Mouse (Mus musculus) spleen, postnatal 14 days (tissue): Measurements from ENCODE around the gene Prkag1.
"Not testable (repeated sequence)": the region's sequence is repeated elsewhere in the genome, so short reads cannot be mapped to it uniquely, and the experiment has no call there.

Experiments used
- DNase-seq, 2 experiments: peaks; one replicate each; pipeline ENCODE4 v3.0.0; 2021 to 2022; ENCODE audit warnings: low spot score in 2 of 2

Gene Prkag1

DNA sequence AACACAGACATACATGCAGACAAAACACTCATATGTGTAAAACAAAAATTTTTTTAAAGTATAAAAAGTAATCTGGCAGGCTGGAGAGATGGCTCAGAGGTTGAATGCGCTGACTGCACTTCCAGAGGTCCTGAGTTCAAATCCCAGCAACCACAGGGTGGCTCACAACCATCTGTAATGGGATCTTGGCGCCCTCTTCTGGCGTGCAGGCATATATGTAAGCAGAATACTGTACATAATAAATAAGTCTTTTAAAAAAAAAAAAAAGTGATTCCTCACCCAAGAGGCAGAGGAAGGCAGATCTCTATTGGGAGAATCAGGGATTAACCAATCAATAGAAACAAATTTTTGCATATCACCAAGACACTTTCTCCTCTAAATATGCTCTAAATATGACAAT is 7.9 kb downstream of the Prkag1 start:
- DNase-seq, result no peak

DNA sequence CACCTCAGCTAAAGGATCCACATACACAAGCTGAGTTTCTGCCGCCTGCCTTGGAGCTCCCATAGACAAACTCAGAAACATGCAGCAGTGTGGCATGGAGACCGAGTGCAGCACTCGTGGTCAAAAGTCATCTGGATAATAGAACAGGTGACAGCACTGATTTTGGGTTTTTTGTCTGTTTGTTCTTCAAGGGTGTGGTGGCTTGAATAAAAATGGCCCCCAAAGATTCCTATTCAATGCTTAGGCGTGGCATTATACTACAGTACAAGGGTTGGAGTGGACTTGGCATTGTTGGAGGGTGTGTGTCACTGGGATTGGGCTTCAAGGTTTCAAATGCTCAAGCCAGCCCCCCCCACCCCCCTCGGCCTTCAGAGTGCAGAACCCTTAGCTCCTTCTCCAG is 9.2 kb downstream of the Prkag1 start:
- no peak for DNase-seq

DNA sequence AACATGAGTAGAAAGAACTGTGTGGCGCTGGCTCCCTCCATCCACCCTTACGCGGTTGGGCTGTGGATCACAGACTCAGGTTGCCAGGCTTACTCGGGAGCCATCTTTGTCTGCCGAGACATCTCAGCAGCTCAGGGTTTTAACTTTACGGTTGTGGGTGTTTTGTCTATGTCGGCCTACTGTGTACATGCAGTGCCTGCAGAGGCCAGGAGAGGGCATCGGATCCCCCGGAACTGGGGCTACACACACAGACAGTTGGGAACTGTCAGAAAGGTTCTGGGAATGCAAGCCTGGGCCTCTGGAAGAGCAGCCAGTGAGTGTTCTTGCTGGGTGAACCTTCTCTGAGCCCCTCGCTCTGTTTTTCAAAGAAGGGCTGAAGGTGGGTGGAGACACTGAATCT is 9.9 kb downstream of the Prkag1 start:
- DNase-seq, result peak; percentile 19 to 37

GRCm38 (mm10) chr15:98820937-98821336 is 10.4 kb downstream of the Prkag1 start:
- no peak for DNase-seq

DNA sequence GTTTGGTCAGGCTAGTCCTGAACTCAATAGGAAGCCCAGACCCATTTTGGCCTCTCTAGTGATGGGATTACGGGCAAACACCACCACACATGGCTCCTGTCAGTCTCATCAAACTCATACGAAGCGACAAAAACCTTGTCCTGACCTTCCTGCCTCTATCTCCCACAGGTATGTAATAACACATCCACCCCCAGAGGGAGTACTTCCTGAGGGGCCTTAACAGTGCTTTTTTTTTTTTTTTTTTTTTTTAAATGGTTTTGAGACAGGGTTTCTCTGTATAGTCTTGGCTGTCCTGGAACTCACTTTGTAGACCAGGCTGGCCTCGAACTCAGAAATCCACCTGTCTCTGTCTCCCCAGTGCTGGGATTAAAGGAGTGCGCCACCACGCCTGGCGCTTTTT is 13.2 kb downstream of the Prkag1 start:
- no peak for DNase-seq

- no peak for DNase-seq
Observed at GRCm38 (mm10) chr15:98812741-98813424, 18.4 kb downstream of the Prkag1 start.

- not testable (repeated sequence) for DNase-seq
Observed at GRCm38 (mm10) chr15:98810212-98810611, 21.1 kb downstream of the Prkag1 start.

- DNase-seq, result no peak
Observed at GRCm38 (mm10) chr15:98809390-98809789, 21.9 kb downstream of the Prkag1 start, which contains the start of gene Ddn. Gene Ddn, minus strand, starts transcription at chr15:98809490.

DNA sequence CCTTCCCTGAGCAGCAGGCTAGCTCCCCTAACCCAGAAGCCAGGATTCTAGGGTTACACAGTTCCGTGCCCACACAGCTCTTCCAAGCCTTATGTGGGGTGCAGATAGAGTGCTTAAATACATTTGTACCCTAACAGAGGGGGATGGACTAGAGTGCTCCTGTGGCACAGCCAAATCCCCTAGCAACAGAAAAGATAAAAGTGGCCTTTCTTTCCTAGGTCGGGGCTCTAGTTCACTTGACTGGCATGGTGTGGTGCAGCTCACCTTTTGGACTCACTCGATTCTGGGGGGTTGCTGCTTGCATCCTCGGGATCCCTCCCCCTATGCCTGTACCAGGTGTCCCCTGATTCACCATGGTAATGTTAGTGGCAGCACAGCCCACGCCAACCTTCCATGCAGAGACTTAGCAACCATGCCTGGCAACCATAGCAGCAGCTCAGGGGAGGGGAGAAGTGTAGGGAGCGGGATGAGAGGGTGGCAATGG is 22.6 kb downstream of the Prkag1 start:
- DNase-seq, result no peak

DNA sequence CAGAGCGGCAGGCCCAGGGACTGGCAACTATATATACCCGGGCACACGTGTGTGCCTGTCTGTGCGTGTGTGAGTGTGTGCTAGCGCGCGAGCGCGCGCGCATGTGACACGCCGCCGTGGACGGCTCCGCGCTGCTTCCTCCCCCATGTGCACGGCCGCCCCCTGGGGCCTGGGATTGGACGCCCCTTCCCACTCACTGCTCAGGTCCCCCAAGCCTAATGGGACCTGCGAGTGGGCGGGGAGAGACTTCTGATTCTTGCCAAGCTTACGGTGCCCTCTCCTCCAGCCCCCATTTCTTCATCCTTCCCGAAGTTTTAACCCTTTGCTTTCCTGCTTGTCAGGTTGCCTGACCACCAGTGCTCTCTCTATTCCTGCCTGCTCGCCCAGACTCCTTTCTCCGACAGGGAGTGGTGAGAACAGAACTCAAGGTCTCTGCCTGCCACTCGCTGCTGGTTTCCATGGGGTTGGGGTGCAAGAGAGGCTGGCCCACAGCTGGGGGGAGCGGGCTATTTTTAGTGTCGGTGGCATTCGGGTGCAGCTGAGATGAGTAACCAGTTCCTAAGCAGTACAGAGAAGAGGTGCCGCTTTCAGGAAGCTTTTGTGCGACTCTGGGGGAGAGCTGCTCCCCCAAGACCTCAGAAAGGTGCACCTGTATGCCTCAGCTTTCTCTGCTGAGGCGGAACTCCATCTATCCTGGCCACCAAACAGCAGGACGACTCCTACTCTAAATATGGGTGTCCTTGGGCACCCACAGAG is 23.2 kb downstream of the Prkag1 start:
- no peak for DNase-seq

DNA sequence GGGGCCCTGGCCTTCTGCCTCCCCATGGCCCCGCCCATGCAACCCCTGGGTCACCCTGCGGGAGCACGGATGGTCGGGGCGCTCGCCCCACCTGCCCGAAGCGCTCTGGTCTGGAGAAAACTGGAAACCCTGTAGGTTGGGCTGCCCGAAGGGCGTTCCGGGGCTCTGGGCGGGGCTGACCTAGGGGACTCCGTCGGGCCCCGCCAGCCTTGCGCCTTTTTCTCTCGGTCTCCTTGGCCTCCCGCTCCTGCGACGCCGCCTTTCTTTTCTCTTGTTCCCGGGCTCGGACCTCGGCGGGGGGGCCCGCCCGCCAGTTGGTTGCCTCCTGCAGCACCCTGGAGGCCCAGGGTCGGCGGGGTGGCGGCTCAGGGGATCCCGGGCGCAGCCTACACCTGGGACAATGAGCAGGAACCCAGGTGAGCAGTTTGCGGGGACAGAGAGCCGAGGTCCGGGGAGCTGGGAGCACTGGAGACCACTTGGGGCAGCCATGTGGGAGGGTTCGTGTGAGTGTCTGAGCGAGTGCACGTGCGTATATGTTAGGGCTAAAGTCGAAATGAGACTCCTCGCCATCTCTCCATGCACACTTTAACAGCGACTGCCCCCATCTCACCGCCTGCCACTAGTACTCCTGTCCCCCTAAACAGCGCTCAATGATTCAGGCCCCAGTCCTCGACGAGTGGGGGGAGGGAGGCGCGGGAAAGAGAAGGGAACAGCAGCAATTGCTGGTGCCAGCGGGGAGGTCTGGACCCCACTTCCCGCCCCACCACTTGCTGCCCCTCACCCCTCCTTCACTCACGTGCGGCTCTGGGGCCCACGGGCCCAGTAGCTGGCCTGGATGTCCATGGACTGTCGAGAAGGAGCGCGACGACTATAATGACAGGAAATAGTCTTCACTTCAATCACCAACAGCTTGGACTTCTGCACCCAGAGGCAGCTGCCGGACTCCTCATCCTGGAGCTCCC is 24.2 kb downstream of the Prkag1 start:
- no peak for DNase-seq

GRCm38 (mm10) chr15:98806071-98806808 is 25.1 kb downstream of the Prkag1 start:
- no peak for DNase-seq

DNA sequence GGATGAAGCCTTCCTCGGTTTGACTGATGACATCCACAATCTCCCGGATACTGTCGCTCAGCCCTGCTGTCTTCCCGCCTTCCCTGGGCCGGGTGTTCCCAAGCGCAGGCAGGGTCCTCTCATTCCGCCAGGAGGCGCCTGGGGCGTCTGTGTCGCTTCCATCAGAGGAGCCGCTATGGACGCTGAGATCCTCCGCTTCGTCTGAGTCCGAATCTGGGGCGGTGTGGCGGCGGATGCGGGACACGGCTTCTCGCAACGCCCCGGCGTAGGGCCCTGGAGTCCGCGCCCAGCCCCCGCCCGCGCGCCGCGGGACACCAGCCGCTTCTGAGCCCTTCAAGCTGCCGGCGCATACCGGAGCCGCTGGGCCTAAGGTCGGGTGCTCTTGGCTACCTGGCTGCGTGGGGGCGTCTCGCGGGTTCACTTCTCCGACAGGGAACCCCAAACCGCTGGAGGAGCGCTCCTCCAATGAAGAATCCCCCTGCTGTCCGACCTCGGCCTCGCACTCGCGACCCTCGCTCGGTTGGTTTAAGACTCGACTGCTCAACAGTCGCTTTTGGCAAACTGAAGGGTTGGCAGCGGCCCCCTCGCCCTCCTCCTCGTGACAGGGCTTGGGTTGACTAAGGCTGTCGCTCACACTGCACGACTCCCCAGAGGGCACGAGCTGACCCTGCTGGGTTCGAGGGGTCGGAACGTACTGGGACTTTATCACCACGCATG is 25.8 kb downstream of the Prkag1 start:
- peak in 1 of 2 experiments; percentile 32 for DNase-seq

DNA sequence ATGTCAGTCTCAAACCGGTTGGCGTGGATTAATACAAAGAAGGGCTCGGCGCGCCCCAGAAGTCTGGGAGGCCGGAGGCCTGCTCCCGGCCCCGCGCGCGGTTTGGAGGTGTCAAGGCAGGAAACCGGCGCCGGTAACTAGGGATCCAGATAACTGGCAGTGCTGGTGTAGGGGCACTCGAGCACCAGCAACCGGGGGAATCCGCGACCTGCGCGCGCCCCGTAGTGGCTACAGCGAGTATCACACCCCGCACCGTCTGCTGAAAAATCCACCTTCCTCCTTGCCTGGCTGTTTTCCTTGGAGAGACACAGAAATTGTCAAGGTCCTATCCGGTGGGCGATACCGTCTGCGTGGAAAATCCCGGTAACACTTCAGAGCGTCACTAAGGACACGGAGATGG is 27.3 kb downstream of the Prkag1 start:
- peak; percentile 51 to 71 for DNase-seq

DNA sequence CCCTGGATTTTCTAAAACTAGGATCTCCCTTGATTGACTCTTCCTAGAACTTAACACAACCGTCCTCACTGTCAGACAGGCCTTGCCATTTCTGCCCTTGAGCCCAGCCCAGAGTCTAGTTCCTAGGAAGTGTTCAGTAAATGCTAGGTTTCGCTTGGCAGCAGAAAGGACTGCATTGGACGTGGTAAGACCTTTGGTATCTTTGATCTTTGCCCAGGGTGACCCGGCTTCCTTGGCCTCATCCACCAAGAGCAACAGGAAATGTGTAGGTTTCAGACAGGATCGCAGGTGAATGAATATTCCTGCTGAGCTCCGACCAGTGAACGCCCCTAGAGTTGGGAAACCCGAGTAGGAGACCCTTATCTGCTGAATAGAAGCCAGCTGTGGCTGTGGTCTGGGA is 28.4 kb downstream of the Prkag1 start:
- DNase-seq, result no peak

DNA sequence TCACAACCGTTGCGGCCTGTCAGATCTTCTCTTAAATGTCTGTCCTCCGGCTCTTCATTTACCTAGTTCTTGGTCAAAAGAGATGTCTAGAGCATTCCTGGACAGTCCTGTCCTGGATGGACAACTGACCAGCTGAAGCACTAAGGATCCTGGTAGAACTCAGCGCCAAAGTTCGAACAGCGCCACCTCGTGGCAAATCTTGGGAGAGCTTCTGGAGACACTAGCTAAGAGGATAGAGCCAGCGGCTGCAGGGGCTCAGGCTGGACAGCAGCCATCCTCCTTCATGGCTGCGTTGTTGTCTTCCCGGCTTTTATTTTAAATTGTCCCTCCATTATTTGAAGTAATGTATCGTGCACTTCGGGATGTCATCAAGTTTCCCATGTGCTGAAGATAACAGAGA is 31.9 kb downstream of the Prkag1 start:
- peak; percentile 45 to 77 for DNase-seq

DNA sequence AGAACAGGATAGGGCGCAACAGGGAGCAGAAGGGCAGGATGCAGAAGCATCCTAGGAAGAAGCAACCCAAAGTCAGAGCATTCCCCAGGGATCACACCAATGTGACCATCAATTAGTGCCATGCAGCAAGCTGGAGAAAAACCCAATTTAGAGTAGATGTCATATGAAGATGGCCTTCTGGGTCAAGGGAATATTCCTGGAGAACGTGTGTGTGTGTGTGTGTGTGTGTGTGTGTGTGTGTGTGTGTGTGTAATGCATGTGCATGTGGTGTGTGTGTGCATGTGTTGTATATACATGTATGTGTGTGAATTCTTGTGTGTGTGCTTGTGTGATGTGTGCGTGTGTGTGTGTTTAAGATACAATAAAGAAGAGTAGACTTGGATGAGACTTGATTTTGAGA is 32.4 kb downstream of the Prkag1 start:
- no peak for DNase-seq

DNA sequence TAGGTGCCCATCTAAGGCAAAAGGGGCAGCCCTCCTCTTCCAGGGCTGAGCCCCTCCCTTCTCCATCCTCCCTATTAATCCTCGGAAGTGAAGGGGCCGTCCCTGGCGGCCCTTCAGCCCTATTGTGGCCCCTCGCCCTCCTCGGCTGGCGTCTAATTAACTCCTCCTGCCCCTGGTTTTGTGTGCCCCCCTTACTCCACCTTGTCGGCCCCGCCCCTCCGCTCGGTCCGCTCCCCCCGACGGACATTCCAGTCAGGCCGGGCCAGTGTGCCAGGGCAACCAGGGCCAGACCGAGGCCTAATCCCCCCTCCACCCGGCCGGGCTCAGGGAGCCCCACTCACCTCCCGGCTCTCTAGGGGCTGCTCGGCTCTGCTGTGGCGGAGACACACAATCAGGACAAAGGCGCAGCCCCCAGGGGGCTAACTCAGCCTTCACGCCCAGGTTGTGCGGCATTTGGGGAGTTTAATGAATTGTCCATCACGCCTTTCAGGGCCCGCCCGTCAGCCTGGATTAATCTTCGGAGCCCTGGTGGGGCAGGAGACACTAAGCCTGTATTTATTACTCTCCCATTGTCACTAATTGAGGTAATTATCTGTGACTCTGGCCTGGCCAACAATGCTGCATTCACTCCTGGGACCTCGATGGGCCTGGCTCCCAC is 33.4 kb downstream of the Prkag1 start:
- DNase-seq, result no peak

- DNase-seq, result no peak
Observed at GRCm38 (mm10) chr15:98796803-98797595, 34.3 kb downstream of the Prkag1 start.
